32 mouse cellular contexts compared by ENCODE assay signal in the genomic region with DNA sequence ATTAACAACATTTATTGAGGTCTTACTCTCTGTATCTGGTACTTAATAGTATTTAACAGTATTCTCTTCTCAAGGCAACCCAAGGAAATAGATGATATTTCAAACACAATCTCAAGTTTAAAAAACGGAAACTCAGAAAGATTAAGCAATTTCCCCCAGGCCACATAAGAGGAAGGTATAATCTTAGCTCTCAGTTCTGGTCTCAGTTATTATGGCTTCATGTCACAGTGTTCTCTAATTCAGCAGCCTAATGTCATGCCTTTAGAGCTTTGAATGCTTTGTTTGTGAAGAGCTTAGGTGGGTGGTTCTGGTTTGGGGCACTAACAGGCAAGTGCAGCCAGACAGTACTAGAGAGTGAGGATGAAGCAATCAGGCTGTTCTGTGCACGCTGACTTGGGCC. TPM values are rescaled to one million over a fixed set of nuclear protein-coding genes. Genes with fewer than 3 reads are reported as not detected.
A peak's percentile ranks its signal among the peaks of the same experiment; 100 is the strongest.
DNase-seq lines count a peak whose midpoint lies in the region; ATAC-seq and TF ChIP-seq lines count a peak whose summit lies in the region.
"Had no signal": no experiment of that assay in that cellular context is flagged by ENCODE, and none has a peak within 500 bp of the region (broad histone marks: within the 10 kb centered on the region; RNA-seq: fewer than 3 reads in every experiment).

No protein-coding gene starts in this region.

- H3K4me1 ChIP-seq in embryonic facial prominence, embryonic 14.5 days (ENCODE audit: control insufficient read depth, insufficient read depth, low read length) = no peaks in the 10 kb centered on the region
- H3K4me1 ChIP-seq in embryonic facial prominence, embryonic 10.5 days = no peaks in the 10 kb centered on the region
- no peaks in the 10 kb centered on the region; the same call in 1 of the 2 replicates for H3K4me1 ChIP-seq in spleen, adult 2 months (ENCODE audit: control insufficient read depth, insufficient read depth, insufficient read length)
- H3K4me1 ChIP-seq: embryonic facial prominence, embryonic 13.5 days; forebrain, embryonic 15.5 days; heart, embryonic 12.5 days; midbrain, embryonic 15.5 days had no signal

- ATAC-seq in embryonic facial prominence, embryonic 14.5 days (ENCODE audit: low read depth) = peak; percentile 74; the same call in 1 of the 2 replicates
- peak; percentile 92 for ATAC-seq in megakaryocyte progenitor cell, adult 5-6 weeks (replicated peaks; ENCODE audit: poor library complexity)
- ATAC-seq: forebrain, embryonic 15.5 days; intestine, postnatal 0 days; midbrain, embryonic 15.5 days had no signal

- TF ChIP-seq POLR2A in spleen, adult 2 months (IDR thresholded peaks at IDR 0.05; ENCODE audit: low read depth, low read length) = no peak

- WGBS in embryonic facial prominence, embryonic 14.5 days = 73% methylated on average over 2 of the region's 2 CpGs
- WGBS in embryonic facial prominence, embryonic 10.5 days = 79% methylated on average over 2 of the region's 2 CpGs
- 49% methylated on average over 2 of the region's 2 CpGs for WGBS in spleen, adult 2 months

- H3K4me2 ChIP-seq in embryonic facial prominence, embryonic 14.5 days (ENCODE audit: low read depth, low read length) = no peak overlapping the region
- H3K4me2 ChIP-seq: embryonic facial prominence, embryonic 13.5 days; forebrain, embryonic 15.5 days; heart, embryonic 12.5 days; midbrain, embryonic 15.5 days had no signal

- TF ChIP-seq CTCF in spleen, adult 2 months (IDR thresholded peaks at IDR 0.05; ENCODE audit: extremely low read depth, insufficient read depth, insufficient read length, insufficient replicate concordance) = no peak

- DNase-seq in embryonic facial prominence, embryonic 14.5 days (ENCODE audit: low spot score) = peak; percentile 32
- no peak for DNase-seq in embryonic facial prominence, embryonic 10.5 days (ENCODE audit: low spot score)
- DNase-seq in spleen, adult 2 months (ENCODE audit: low read depth in 1 of 2, low spot score in 2 of 2) = no peak
- no peak for DNase-seq in spleen, adult 18-20 months
- no peak for DNase-seq in gastrocnemius, postnatal 36 days
- DNase-seq in thymus, postnatal 10 days (ENCODE audit: low spot score in 2 of 2) = no peak
- DNase-seq: cerebellum, adult 18-20 months; cerebellum, postnatal 14 days; gastrocnemius, postnatal 10 days; heart, adult 18-20 months; heart, postnatal 10 days; kidney, postnatal 25 days; thymus, postnatal 36 days had no signal

- H3K9ac ChIP-seq in embryonic facial prominence, embryonic 14.5 days (ENCODE audit: low read depth, low read length) = no peak overlapping the region
- H3K9ac ChIP-seq: embryonic facial prominence, embryonic 13.5 days; forebrain, embryonic 15.5 days; heart, embryonic 12.5 days; liver, embryonic 14.5 days; midbrain, embryonic 15.5 days had no signal

- H3K27ac ChIP-seq in embryonic facial prominence, embryonic 14.5 days (replicated peaks; ENCODE audit: low read depth, low read length) = no peak overlapping the region
- no peak overlapping the region for H3K27ac ChIP-seq in embryonic facial prominence, embryonic 10.5 days (replicated peaks)
- H3K27ac ChIP-seq in spleen, adult 2 months (ENCODE audit: insufficient read depth, low read length) = 0 out of 2 replicates have a peak overlapping the region, but pooled peaks have one; percentile 7
- H3K27ac ChIP-seq: embryonic facial prominence, embryonic 13.5 days; forebrain, embryonic 15.5 days; layer of hippocampus, adult 2 months; liver, embryonic 14.5 days; midbrain, embryonic 15.5 days had no signal

- H3K36me3 ChIP-seq in embryonic facial prominence, embryonic 14.5 days (ENCODE audit: control insufficient read depth, insufficient read depth, low read length) = no peaks in the 10 kb centered on the region
- H3K36me3 ChIP-seq in embryonic facial prominence, embryonic 10.5 days (replicated peaks) = no peaks in the 10 kb centered on the region
- no peaks in the 10 kb centered on the region for H3K36me3 ChIP-seq in spleen, adult 2 months (ENCODE audit: control insufficient read depth, insufficient read depth, low read length)
- H3K36me3 ChIP-seq: embryonic facial prominence, embryonic 13.5 days; forebrain, embryonic 15.5 days; heart, embryonic 12.5 days; midbrain, embryonic 15.5 days had no signal

- no peak overlapping the region for H3K4me3 ChIP-seq in embryonic facial prominence, embryonic 14.5 days (ENCODE audit: low read depth, low read length)
- no peak overlapping the region for H3K4me3 ChIP-seq in embryonic facial prominence, embryonic 10.5 days
- no peak overlapping the region for H3K4me3 ChIP-seq in spleen, adult 2 months (ENCODE audit: extremely low read depth, insufficient read depth, insufficient read length)
- H3K4me3 ChIP-seq: embryonic facial prominence, embryonic 13.5 days; forebrain, embryonic 15.5 days; heart, embryonic 12.5 days; layer of hippocampus, adult 2 months; megakaryocyte, embryonic 14.5 days; midbrain, embryonic 15.5 days; myocyte had no signal

- intact Hi-C loops in gastrocnemius, postnatal 36 days (cut with DNase I) = no loop called here

- no peaks in the 10 kb centered on the region for H3K9me3 ChIP-seq in embryonic facial prominence, embryonic 14.5 days (ENCODE audit: control insufficient read depth, low read length)
- H3K9me3 ChIP-seq in embryonic facial prominence, embryonic 10.5 days = no peaks in the 10 kb centered on the region
- H3K9me3 ChIP-seq: embryonic facial prominence, embryonic 13.5 days; forebrain, embryonic 15.5 days; heart, embryonic 12.5 days; megakaryocyte, embryonic 14.5 days; midbrain, embryonic 15.5 days had no signal

- H3K27me3 ChIP-seq in embryonic facial prominence, embryonic 14.5 days (replicated peaks; ENCODE audit: control insufficient read depth, insufficient read depth, low read length) = no peaks in the 10 kb centered on the region
- H3K27me3 ChIP-seq in embryonic facial prominence, embryonic 10.5 days (replicated peaks; ENCODE audit: low read depth, poor library complexity, severe bottlenecking) = no peaks in the 10 kb centered on the region
- no peaks in the 10 kb centered on the region for H3K27me3 ChIP-seq in spleen, adult 2 months (ENCODE audit: control insufficient read depth, insufficient read depth, low read length)
- H3K27me3 ChIP-seq: embryonic facial prominence, embryonic 13.5 days; forebrain, embryonic 15.5 days; heart, embryonic 12.5 days; megakaryocyte, embryonic 14.5 days; midbrain, embryonic 15.5 days had no signal

RNA-seq across cellular contexts. Expression of gene Serpinb7, which starts 9.7 kb away (rescaled TPM):
- 5.9 and 9.1 TPM in 2 replicates for polyA plus RNA-seq in embryonic facial prominence, embryonic 14.5 days (2014; fragmentation: Nextera tagmentation; extraction: Ambion mirVana)
- polyA plus RNA-seq in embryonic facial prominence, embryonic 10.5 days (2016; fragmentation: Nextera tagmentation; extraction: Ambion mirVana) = not detected in 2 replicates
- 0.07 and 0.15 TPM in 2 replicates for polyA plus RNA-seq in spleen, adult 2 months (2012; rRNA removed)
- total RNA-seq in megakaryocyte progenitor cell, adult 5-6 weeks (2015) = not detected in 2 replicates
- not detected in 2 replicates for total RNA-seq in megakaryocyte progenitor cell, adult 5-6 weeks (2017)
- total RNA-seq in gastrocnemius, postnatal 36 days (2021) = not detected
- total RNA-seq: adrenal gland, postnatal 4 days; gastrocnemius, postnatal 10 days; heart, adult 18-20 months; heart, postnatal 10 days; layer of hippocampus, adult 2 months; layer of hippocampus, postnatal 25 days had no signal
- polyA plus RNA-seq: forebrain, embryonic 15.5 days; heart, embryonic 12.5 days; hindbrain, embryonic 11.5 days; intestine, postnatal 0 days; kidney, embryonic 14.5 days; limb, embryonic 11.5 days; liver, embryonic 14.5 days; lung, embryonic 16.5 days; midbrain, embryonic 15.5 days; stomach, embryonic 14.5 days had no signal

RNA-seq across cellular contexts. Expression of gene Serpinb11, which starts 28.8 kb away (rescaled TPM):
- 4.2 and 11.9 TPM in 2 replicates for polyA plus RNA-seq in embryonic facial prominence, embryonic 14.5 days (2014; fragmentation: Nextera tagmentation; extraction: Ambion mirVana)
- not detected in 2 replicates for polyA plus RNA-seq in embryonic facial prominence, embryonic 10.5 days (2016; fragmentation: Nextera tagmentation; extraction: Ambion mirVana)
- not detected in 2 replicates for polyA plus RNA-seq in spleen, adult 2 months (2012; rRNA removed)
- not detected in 2 replicates for total RNA-seq in megakaryocyte progenitor cell, adult 5-6 weeks (2015)
- not detected in 2 replicates for total RNA-seq in megakaryocyte progenitor cell, adult 5-6 weeks (2017)
- total RNA-seq in gastrocnemius, postnatal 36 days (2021) = not detected
- total RNA-seq: adrenal gland, postnatal 4 days; gastrocnemius, postnatal 10 days; heart, postnatal 10 days; layer of hippocampus, adult 2 months; layer of hippocampus, postnatal 25 days; left cerebral cortex, postnatal 10 days had no signal
- polyA plus RNA-seq: forebrain, embryonic 15.5 days; heart, embryonic 12.5 days; intestine, postnatal 0 days; kidney, embryonic 14.5 days; limb, embryonic 11.5 days; liver, embryonic 14.5 days; midbrain, embryonic 15.5 days; myocyte; neural tube, embryonic 14.5 days; stomach, embryonic 14.5 days had no signal
